28 mouse cellular contexts compared by ENCODE assay signal in the genomic region with DNA sequence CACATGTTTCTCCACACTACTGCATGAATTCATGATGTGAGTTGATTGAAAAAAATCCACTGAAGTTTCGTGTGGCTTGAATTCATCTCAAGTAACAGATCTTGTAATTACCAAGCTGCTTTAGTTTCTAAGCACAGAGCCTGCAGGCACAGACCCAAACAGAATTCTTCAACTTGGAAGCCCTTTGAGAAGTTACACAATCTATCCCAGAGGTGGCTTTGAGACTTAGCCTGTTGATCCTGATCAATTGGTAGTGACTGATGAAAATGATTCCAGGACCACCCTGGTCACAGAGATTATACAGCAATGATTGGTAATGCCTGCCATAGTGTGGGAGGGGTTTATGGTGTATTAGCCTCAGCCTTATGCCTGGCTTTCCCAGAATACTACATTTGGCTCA.
DNase-seq lines count a peak whose midpoint lies in the region; ATAC-seq and TF ChIP-seq lines count a peak whose summit lies in the region.
"Had no signal": no experiment of that assay in that cellular context is flagged by ENCODE, and none has a peak within 500 bp of the region (broad histone marks: within the 10 kb centered on the region; RNA-seq: fewer than 3 reads in every experiment).

No protein-coding gene starts in this region.

- H3K27me3 ChIP-seq in forebrain, postnatal 0 days (ENCODE audit: insufficient read depth, low read length), result no peaks in the 10 kb centered on the region
- H3K27me3 ChIP-seq in forebrain, embryonic 14.5 days (replicated peaks; ENCODE audit: control insufficient read depth, insufficient read depth, low read length), result no peaks in the 10 kb centered on the region
- H3K27me3 ChIP-seq in heart, embryonic 11.5 days (ENCODE audit: control insufficient read depth, insufficient read depth, low read length), result no peaks in the 10 kb centered on the region
- H3K27me3 ChIP-seq in stomach, embryonic 16.5 days (ENCODE audit: control insufficient read depth, insufficient read depth, low read length), result no peaks in the 10 kb centered on the region
- no peaks in the 10 kb centered on the region for H3K27me3 ChIP-seq in stomach, postnatal 0 days (ENCODE audit: control insufficient read depth, insufficient read depth, low read length)
- H3K27me3 ChIP-seq: embryonic facial prominence, embryonic 15.5 days; limb, embryonic 13.5 days; liver, embryonic 13.5 days; neural tube, embryonic 13.5 days; stomach, embryonic 15.5 days had no signal

- H3K27ac ChIP-seq in forebrain, postnatal 0 days (ENCODE audit: low read depth, low read length), result no peak overlapping the region
- no peak overlapping the region for H3K27ac ChIP-seq in forebrain, embryonic 14.5 days (ENCODE audit: low read depth, low read length)
- no peak overlapping the region for H3K27ac ChIP-seq in heart, embryonic 11.5 days (ENCODE audit: low read depth, low read length)
- no peak overlapping the region for H3K27ac ChIP-seq in stomach, embryonic 16.5 days (ENCODE audit: low read length)
- no peak overlapping the region for H3K27ac ChIP-seq in stomach, postnatal 0 days (replicated peaks)
- H3K27ac ChIP-seq: embryonic facial prominence, embryonic 15.5 days; forebrain, embryonic 10.5 days; heart, embryonic 13.5 days; hindbrain, postnatal 0 days; layer of hippocampus, adult 2 months; limb, embryonic 13.5 days; liver, embryonic 13.5 days; midbrain, embryonic 10.5 days; neural tube, embryonic 13.5 days; stomach, embryonic 15.5 days had no signal

- WGBS in forebrain, postnatal 0 days, result 30% methylated on average over 1 of the region's 1 CpGs
- WGBS in forebrain, embryonic 14.5 days, result 41% methylated on average over 1 of the region's 1 CpGs
- 54% methylated on average over 1 of the region's 1 CpGs for WGBS in heart, embryonic 11.5 days (ENCODE audit: insufficient replicate concordance)
- 51% methylated on average over 1 of the region's 1 CpGs for WGBS in stomach, embryonic 16.5 days
- WGBS in stomach, postnatal 0 days, result 27% methylated on average over 1 of the region's 1 CpGs

- H3K9me3 ChIP-seq in forebrain, postnatal 0 days (ENCODE audit: low read length), result no peaks in the 10 kb centered on the region
- no peaks in the 10 kb centered on the region for H3K9me3 ChIP-seq in forebrain, embryonic 14.5 days (replicated peaks; ENCODE audit: control insufficient read depth, low read length)
- H3K9me3 ChIP-seq in heart, embryonic 11.5 days (replicated peaks; ENCODE audit: control insufficient read depth, low read length), result no peaks in the 10 kb centered on the region
- no peaks in the 10 kb centered on the region for H3K9me3 ChIP-seq in stomach, embryonic 16.5 days (replicated peaks; ENCODE audit: control insufficient read depth, low read length)
- no peaks in the 10 kb centered on the region for H3K9me3 ChIP-seq in stomach, postnatal 0 days (ENCODE audit: control insufficient read depth, low read length)
- H3K9me3 ChIP-seq: embryonic facial prominence, embryonic 15.5 days; forebrain, embryonic 10.5 days; heart, embryonic 13.5 days; limb, embryonic 13.5 days; liver, embryonic 13.5 days; midbrain, embryonic 10.5 days; neural tube, embryonic 13.5 days; stomach, embryonic 15.5 days had no signal

- no peak for TF ChIP-seq EP300 in stomach, postnatal 0 days (optimal IDR thresholded peaks at IDR 0.05)

- no peaks in the 10 kb centered on the region for H3K36me3 ChIP-seq in forebrain, postnatal 0 days (ENCODE audit: insufficient read depth)
- H3K36me3 ChIP-seq in forebrain, embryonic 14.5 days (ENCODE audit: control insufficient read depth, insufficient read depth, low read length), result no peaks in the 10 kb centered on the region
- H3K36me3 ChIP-seq in heart, embryonic 11.5 days (ENCODE audit: control insufficient read depth, insufficient read depth, low read length), result no peaks in the 10 kb centered on the region
- no peaks in the 10 kb centered on the region for H3K36me3 ChIP-seq in stomach, embryonic 16.5 days (ENCODE audit: control insufficient read depth, insufficient read depth, low read length)
- H3K36me3 ChIP-seq in stomach, postnatal 0 days (ENCODE audit: control insufficient read depth, insufficient read depth, low read length), result no peaks in the 10 kb centered on the region
- H3K36me3 ChIP-seq: embryonic facial prominence, embryonic 15.5 days; forebrain, embryonic 10.5 days; heart, embryonic 13.5 days; limb, embryonic 13.5 days; liver, embryonic 13.5 days; midbrain, embryonic 10.5 days; neural tube, embryonic 13.5 days; stomach, embryonic 15.5 days had no signal

- no peak overlapping the region for H3K4me3 ChIP-seq in forebrain, postnatal 0 days (ENCODE audit: low read depth, low read length)
- no peak overlapping the region for H3K4me3 ChIP-seq in forebrain, embryonic 14.5 days (ENCODE audit: low read depth, low read length)
- no peak overlapping the region for H3K4me3 ChIP-seq in heart, embryonic 11.5 days (ENCODE audit: low read depth, low read length)
- H3K4me3 ChIP-seq in stomach, embryonic 16.5 days (replicated peaks; ENCODE audit: low read length), result no peak overlapping the region
- no peak overlapping the region for H3K4me3 ChIP-seq in stomach, postnatal 0 days (ENCODE audit: low read depth, low read length)
- H3K4me3 ChIP-seq: embryonic facial prominence, embryonic 15.5 days; forebrain, embryonic 10.5 days; heart, embryonic 13.5 days; layer of hippocampus, adult 2 months; limb, embryonic 13.5 days; liver, embryonic 13.5 days; midbrain, embryonic 10.5 days; myocyte; neural tube, embryonic 13.5 days; stomach, embryonic 15.5 days had no signal

- no peaks in the 10 kb centered on the region for H3K4me1 ChIP-seq in forebrain, postnatal 0 days (ENCODE audit: insufficient read depth)
- H3K4me1 ChIP-seq in forebrain, embryonic 14.5 days (ENCODE audit: control insufficient read depth, insufficient read depth, low read length), result no peaks in the 10 kb centered on the region
- H3K4me1 ChIP-seq in heart, embryonic 11.5 days (ENCODE audit: control insufficient read depth, insufficient read depth, low read length), result no peaks in the 10 kb centered on the region
- 0 out of 2 replicates have a peak, but pooled peaks cover 6% of the 10 kb centered on the region for H3K4me1 ChIP-seq in stomach, embryonic 16.5 days (ENCODE audit: control insufficient read depth, insufficient read depth, low read length)
- no peaks in the 10 kb centered on the region for H3K4me1 ChIP-seq in stomach, postnatal 0 days (replicated peaks; ENCODE audit: control insufficient read depth, insufficient read depth)
- H3K4me1 ChIP-seq: embryonic facial prominence, embryonic 15.5 days; forebrain, embryonic 10.5 days; limb, embryonic 13.5 days; liver, embryonic 13.5 days; midbrain, embryonic 10.5 days; neural tube, embryonic 13.5 days; stomach, embryonic 15.5 days had no signal

- TF ChIP-seq CTCF in forebrain, postnatal 0 days (IDR thresholded peaks at IDR 0.05; ENCODE audit: low read depth), result no peak
- TF ChIP-seq CTCF in stomach, postnatal 0 days (IDR thresholded peaks at IDR 0.05; ENCODE audit: low read depth), result no peak

- ATAC-seq in forebrain, postnatal 0 days, result no peak
- no peak for ATAC-seq in forebrain, embryonic 14.5 days
- ATAC-seq in heart, embryonic 11.5 days (replicated peaks; ENCODE audit: insufficient number of reproducible peaks, low FRiP score, low TSS enrichment), result no peak
- ATAC-seq in stomach, embryonic 16.5 days (ENCODE audit: insufficient read depth, low FRiP score), result 0 out of 2 replicates have a peak, but pooled peaks have one; percentile 37
- no peak for ATAC-seq in stomach, postnatal 0 days (ENCODE audit: low FRiP score, low TSS enrichment)
- ATAC-seq: hindbrain, postnatal 0 days; intestine, embryonic 16.5 days; midbrain, embryonic 16.5 days had no signal

- peak; percentile 23 for DNase-seq in forebrain, postnatal 0 days
- DNase-seq in forebrain, embryonic 14.5 days (ENCODE audit: low spot score), result no peak
- peak; percentile 15 to 28 for DNase-seq in heart, adult 9 months (ENCODE audit: low spot score in 2 of 2)
- DNase-seq in stomach, postnatal 0 days (ENCODE audit: low spot score), result no peak
- DNase-seq in kidney, adult 8-10 months, result no peak
- DNase-seq in left cerebral cortex, adult 8-10 months (ENCODE audit: low spot score in 2 of 2), result no peak
- DNase-seq: cerebellum, adult 2 months; cerebellum, postnatal 25 days; kidney, postnatal 25 days; layer of hippocampus, postnatal 36 days; liver, embryonic 13.5 days; right cerebral cortex, postnatal 4 days; thymus, adult 2 months; thymus, postnatal 4 days had no signal

- no peak overlapping the region for H3K4me2 ChIP-seq in forebrain, postnatal 0 days (ENCODE audit: low read depth)
- H3K4me2 ChIP-seq in forebrain, embryonic 14.5 days (ENCODE audit: low read length), result no peak overlapping the region
- no peak overlapping the region for H3K4me2 ChIP-seq in heart, embryonic 11.5 days
- no peak overlapping the region for H3K4me2 ChIP-seq in stomach, embryonic 16.5 days (ENCODE audit: low read depth, low read length)
- H3K4me2 ChIP-seq in stomach, postnatal 0 days (replicated peaks; ENCODE audit: low read depth), result no peak overlapping the region
- H3K4me2 ChIP-seq: embryonic facial prominence, embryonic 15.5 days; heart, embryonic 13.5 days; limb, embryonic 13.5 days; liver, embryonic 13.5 days; neural tube, embryonic 13.5 days; stomach, embryonic 15.5 days had no signal

- no peak overlapping the region for H3K9ac ChIP-seq in forebrain, postnatal 0 days
- H3K9ac ChIP-seq in forebrain, embryonic 14.5 days (ENCODE audit: low read length), result no peak overlapping the region
- H3K9ac ChIP-seq in heart, embryonic 11.5 days (ENCODE audit: low read depth, low read length), result no peak overlapping the region
- no peak overlapping the region for H3K9ac ChIP-seq in stomach, embryonic 16.5 days (ENCODE audit: low read length)
- H3K9ac ChIP-seq in stomach, postnatal 0 days (ENCODE audit: low read length), result no peak overlapping the region
- H3K9ac ChIP-seq: embryonic facial prominence, embryonic 15.5 days; heart, embryonic 13.5 days; limb, embryonic 13.5 days; liver, embryonic 13.5 days; neural tube, embryonic 13.5 days; stomach, embryonic 15.5 days had no signal

Comparison
In these comparisons a context has a peak if more than half of its experiments do, and no peak if none do; other contexts are left out.
1. DNase-seq: peak in forebrain, postnatal 0 days (single experiment) and heart, adult 9 months (2 of 2); none in forebrain, embryonic 14.5 days (single experiment), stomach, postnatal 0 days (single experiment), kidney, adult 8-10 months (0 of 2) and left cerebral cortex, adult 8-10 months (0 of 2).